Mouse (Mus musculus): ENCODE data around the gene Iqgap2. TPM values are rescaled to one million over a fixed set of nuclear protein-coding genes. Genes with fewer than 3 reads are reported as not detected.

Gene Iqgap2
- polyA plus RNA-seq, 1 experiment from 2014 or later, result 4.8 TPM

DNA sequence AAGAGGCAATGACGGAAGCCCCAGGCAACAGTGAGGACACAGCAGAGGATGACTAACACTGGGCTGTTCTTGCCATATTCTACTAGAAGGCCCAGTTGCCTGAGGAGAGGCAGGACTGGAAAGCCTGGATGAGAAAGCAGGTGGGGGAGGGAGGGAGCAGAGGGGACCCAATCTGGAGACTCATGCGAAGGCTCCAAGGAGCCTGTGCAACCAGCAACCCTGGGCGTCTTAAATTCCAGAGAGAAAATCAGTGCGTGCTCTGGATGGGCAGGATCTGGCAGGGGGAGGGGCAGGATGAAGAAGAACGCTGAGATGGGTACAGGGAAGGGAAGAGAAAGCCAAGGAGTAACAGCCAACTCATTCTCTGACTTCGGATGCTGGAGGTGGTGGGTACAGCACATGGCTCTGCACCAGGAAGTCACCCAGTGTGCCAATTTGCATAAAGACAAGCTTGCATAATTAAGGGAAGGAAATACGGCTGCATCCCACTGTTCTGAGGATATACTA lies 42.2 kb downstream of the Iqgap2 start:
- no peak overlapping the region for H3K27ac ChIP-seq (replicated peaks; ENCODE audit: low read depth, low read length)
- no peaks in the 10 kb centered on the region for H3K27me3 ChIP-seq (ENCODE audit: control insufficient read depth, insufficient read depth, low read length)
- WGBS, result 58% methylated on average over 7 of the region's 7 CpGs
- ATAC-seq (ENCODE audit: low FRiP score, low TSS enrichment) (no peak), DNase-seq (no peak)
- no peaks in the 10 kb centered on the region for H3K36me3 ChIP-seq (ENCODE audit: control insufficient read depth, insufficient read depth, low read length)
- no peaks in the 10 kb centered on the region for H3K9me3 ChIP-seq (ENCODE audit: control insufficient read depth, low read length)
- no peak overlapping the region for H3K9ac ChIP-seq (replicated peaks; ENCODE audit: low read length)
- H3K4me2 ChIP-seq (ENCODE audit: low read length), result no peak overlapping the region
- no peak overlapping the region for H3K4me3 ChIP-seq (replicated peaks; ENCODE audit: low read depth, low read length)
- H3K4me1 ChIP-seq (ENCODE audit: control insufficient read depth, insufficient read depth, low read length), result 0 out of 2 replicates have a peak, but pooled peaks cover 4% of the 10 kb centered on the region

DNA sequence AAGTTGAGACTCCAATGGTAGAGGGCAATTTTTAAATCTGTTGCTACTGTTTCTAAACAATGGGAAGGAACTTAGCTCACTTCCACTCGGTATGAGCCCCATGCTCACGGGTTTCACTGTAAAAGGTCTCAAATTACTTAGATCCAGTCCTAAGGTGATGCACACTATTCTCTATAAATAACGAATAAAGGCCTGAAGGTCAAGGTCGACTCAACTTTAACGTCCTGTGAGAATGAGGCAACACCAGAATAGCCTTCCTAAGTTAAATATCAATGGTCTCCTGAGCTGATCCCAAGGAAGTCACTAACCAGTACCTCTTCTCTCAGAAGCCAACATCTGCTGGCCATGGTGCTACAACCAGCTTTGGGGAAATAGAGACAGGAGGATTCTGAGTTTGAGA lies 45.4 kb downstream of the Iqgap2 start:
- H3K4me1 ChIP-seq (ENCODE audit: control insufficient read depth, insufficient read depth, low read length), result 0 out of 2 replicates have a peak, but pooled peaks cover 4% of the 10 kb centered on the region
- no peaks in the 10 kb centered on the region for H3K36me3 ChIP-seq (ENCODE audit: control insufficient read depth, insufficient read depth, low read length)
- DNase-seq, result no peak
- no peak overlapping the region for H3K27ac ChIP-seq (replicated peaks; ENCODE audit: low read depth, low read length)
- no peaks in the 10 kb centered on the region for H3K9me3 ChIP-seq (ENCODE audit: control insufficient read depth, low read length)
- no peak overlapping the region for H3K4me2 ChIP-seq (ENCODE audit: low read length)
- H3K9ac ChIP-seq (replicated peaks; ENCODE audit: low read length), result no peak overlapping the region
- no peak for ATAC-seq (ENCODE audit: low FRiP score, low TSS enrichment)
- H3K4me3 ChIP-seq (replicated peaks; ENCODE audit: low read depth, low read length), result no peak overlapping the region
- WGBS, result 91% methylated on average over 5 of the region's 5 CpGs
- no peaks in the 10 kb centered on the region for H3K27me3 ChIP-seq (ENCODE audit: control insufficient read depth, insufficient read depth, low read length)

DNA sequence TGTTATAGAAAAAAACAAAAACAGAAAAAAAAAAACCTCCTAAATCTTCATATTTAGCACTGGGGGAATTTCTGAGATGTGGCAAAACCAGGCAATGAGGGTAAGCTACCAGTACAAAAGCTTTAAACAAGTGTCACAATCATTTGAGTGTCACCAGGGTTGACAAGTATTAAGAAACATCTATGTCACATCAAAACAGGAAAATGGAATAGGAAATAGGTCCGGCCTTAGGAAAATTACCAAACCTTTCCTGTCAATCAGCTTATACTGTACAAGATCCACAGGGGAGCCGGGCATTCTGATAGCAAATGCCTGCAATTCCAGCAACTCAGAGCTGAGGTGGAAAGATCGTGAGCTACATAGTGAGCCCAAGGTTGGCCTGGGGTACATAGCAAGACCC lies 46.8 kb downstream of the Iqgap2 start:
- H3K4me3 ChIP-seq (replicated peaks; ENCODE audit: low read depth, low read length), result no peak overlapping the region
- no peaks in the 10 kb centered on the region for H3K9me3 ChIP-seq (ENCODE audit: control insufficient read depth, low read length)
- 0 out of 2 replicates have a peak, but pooled peaks cover 2% of the 10 kb centered on the region for H3K4me1 ChIP-seq (ENCODE audit: control insufficient read depth, insufficient read depth, low read length)
- H3K36me3 ChIP-seq (ENCODE audit: control insufficient read depth, insufficient read depth, low read length), result no peaks in the 10 kb centered on the region
- H3K4me2 ChIP-seq (ENCODE audit: low read length), result no peak overlapping the region
- no peak overlapping the region for H3K27ac ChIP-seq (replicated peaks; ENCODE audit: low read depth, low read length)
- ATAC-seq (ENCODE audit: low FRiP score, low TSS enrichment), result no peak
- WGBS, result 85% methylated on average over 3 of the region's 3 CpGs
- H3K27me3 ChIP-seq (ENCODE audit: control insufficient read depth, insufficient read depth, low read length), result no peaks in the 10 kb centered on the region
- no peak overlapping the region for H3K9ac ChIP-seq (replicated peaks; ENCODE audit: low read length)
- DNase-seq, result no peak

DNA sequence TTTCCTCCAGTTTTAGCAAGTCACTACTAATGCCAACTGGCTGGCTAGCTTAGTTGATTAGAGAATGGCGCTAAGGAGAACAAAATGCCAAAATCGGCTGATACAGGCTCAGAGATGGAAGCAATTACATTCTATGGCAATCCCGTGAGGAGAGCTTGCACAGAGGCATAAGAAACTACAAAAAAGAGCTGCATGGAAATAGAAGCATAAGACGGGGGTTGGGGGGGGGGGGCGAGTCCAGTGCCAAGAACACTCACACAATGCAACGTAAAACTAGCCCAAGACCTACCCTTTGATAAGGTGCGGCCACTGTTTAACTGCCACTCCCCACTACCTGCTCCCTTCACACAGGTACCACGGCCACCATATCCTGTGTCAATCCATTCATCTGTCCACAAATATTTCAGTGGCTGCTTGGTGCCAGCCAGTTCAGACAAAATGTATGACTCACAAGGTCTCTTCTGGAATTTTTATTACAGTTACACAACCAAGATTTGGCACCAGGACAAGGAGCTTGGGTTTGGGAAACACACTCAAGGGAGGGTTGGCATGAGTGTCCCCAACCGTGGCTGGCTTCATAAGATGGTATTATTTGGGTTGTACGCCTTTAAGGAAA lies 48.2 kb downstream of the Iqgap2 start:
- WGBS, result 93% methylated on average over 10 of the region's 10 CpGs

DNA sequence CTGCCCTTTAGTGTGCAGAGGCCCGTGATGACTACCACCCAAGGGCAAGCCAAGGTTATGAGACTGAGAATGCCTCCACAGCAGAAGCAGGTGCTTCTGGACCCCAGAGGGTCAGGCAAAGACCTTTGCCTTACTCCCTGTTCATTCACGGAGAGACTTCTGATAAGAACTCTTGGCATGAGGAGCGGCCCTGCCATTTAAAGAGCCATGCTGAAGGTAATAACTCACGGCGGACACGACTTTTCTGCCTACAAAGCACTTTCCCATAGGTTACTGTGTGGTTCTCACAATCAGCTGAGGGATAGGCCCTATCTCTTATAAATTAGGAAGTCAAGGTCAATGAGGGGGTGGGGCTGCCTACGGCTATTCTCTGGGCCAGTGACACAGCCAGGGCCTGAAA lies 48.9 kb downstream of the Iqgap2 start:
- no peak for DNase-seq

More for the DNA sequence above, 48.2 kb downstream of the Iqgap2 start:
- Histone ChIP-seq H3K9me3 (ENCODE audit: control insufficient read depth, low read length) (no peaks in the 10 kb centered on the region), H3K9ac (replicated peaks; ENCODE audit: low read length) (no peak overlapping the region), H3K4me3 (replicated peaks; ENCODE audit: low read depth, low read length) (no peak overlapping the region), H3K36me3 (ENCODE audit: control insufficient read depth, insufficient read depth, low read length) (no peaks in the 10 kb centered on the region), H3K4me2 (ENCODE audit: low read length) (no peak overlapping the region), H3K4me1 (ENCODE audit: control insufficient read depth, insufficient read depth, low read length) (no peaks in the 10 kb centered on the region), H3K27me3 (ENCODE audit: control insufficient read depth, insufficient read depth, low read length) (no peaks in the 10 kb centered on the region), H3K27ac (replicated peaks; ENCODE audit: low read depth, low read length) (no peak overlapping the region)
- ATAC-seq (ENCODE audit: low FRiP score, low TSS enrichment) (no peak), DNase-seq (no peak)

DNA sequence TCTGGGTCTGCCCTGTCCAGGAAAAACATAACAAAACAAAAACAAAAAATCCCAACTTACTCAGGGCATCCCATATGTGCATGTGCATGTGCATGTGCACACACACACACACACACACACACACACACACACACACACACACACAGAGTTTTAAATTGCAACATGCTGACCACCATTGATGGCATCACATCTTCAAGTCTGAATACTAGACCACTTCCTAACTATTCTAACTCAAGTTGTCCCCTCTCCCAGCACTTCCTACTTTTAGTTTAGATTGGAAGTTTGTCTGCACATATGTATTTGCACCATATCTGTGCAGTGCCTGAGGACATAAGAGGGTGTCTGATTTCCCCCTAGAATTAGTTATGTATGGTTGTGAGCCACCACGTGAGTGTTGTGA lies 49.8 kb downstream of the Iqgap2 start:
- WGBS, result 98% methylated on average over 1 of the region's 1 CpGs
- no peak for ATAC-seq (ENCODE audit: low FRiP score, low TSS enrichment)

More for the DNA sequence above, 48.9 kb downstream of the Iqgap2 start:
- no peak overlapping the region for H3K9ac ChIP-seq (replicated peaks; ENCODE audit: low read length)
- no peak for ATAC-seq (ENCODE audit: low FRiP score, low TSS enrichment)
- H3K27ac ChIP-seq (replicated peaks; ENCODE audit: low read depth, low read length), result no peak overlapping the region
- H3K27me3 ChIP-seq (ENCODE audit: control insufficient read depth, insufficient read depth, low read length), result no peaks in the 10 kb centered on the region
- H3K9me3 ChIP-seq (ENCODE audit: control insufficient read depth, low read length), result no peaks in the 10 kb centered on the region
- no peaks in the 10 kb centered on the region for H3K4me1 ChIP-seq (ENCODE audit: control insufficient read depth, insufficient read depth, low read length)
- no peaks in the 10 kb centered on the region for H3K36me3 ChIP-seq (ENCODE audit: control insufficient read depth, insufficient read depth, low read length)
- H3K4me3 ChIP-seq (replicated peaks; ENCODE audit: low read depth, low read length), result no peak overlapping the region
- WGBS, result 91% methylated on average over 7 of the region's 7 CpGs
- no peak overlapping the region for H3K4me2 ChIP-seq (ENCODE audit: low read length)

DNA sequence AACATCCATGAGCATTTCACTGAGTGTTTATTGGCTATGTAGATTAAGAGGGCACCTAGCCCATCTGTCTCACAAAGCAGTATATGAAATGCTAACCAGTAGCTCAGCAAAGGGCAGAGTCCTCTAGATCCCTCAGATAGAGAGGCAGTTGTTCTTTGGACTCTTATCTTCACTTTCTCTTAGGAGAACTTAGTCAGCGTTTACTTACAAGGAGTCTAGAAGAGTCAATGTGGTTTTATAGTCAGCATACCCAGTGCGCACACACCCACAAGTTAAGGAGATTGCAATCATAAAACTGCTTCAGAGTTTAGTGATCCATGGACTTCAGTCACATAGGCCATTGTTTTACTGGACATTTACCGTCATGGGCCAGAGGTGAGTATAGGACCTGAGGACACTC lies 54.8 kb downstream of the Iqgap2 start:
- Histone ChIP-seq H3K27me3 (ENCODE audit: control insufficient read depth, insufficient read depth, low read length) (no peaks in the 10 kb centered on the region), H3K36me3 (ENCODE audit: control insufficient read depth, insufficient read depth, low read length) (no peaks in the 10 kb centered on the region), H3K4me1 (ENCODE audit: control insufficient read depth, insufficient read depth, low read length) (no peaks in the 10 kb centered on the region), H3K9me3 (ENCODE audit: control insufficient read depth, low read length) (no peaks in the 10 kb centered on the region), H3K4me2 (ENCODE audit: low read length) (no peak overlapping the region), H3K9ac (replicated peaks; ENCODE audit: low read length) (no peak overlapping the region), H3K4me3 (replicated peaks; ENCODE audit: low read depth, low read length) (no peak overlapping the region), H3K27ac (replicated peaks; ENCODE audit: low read depth, low read length) (no peak overlapping the region)
- no peak for DNase-seq
- ATAC-seq (ENCODE audit: low FRiP score, low TSS enrichment), result no peak
- 97% methylated on average over 3 of the region's 3 CpGs for WGBS

More for the DNA sequence above, 49.8 kb downstream of the Iqgap2 start:
- H3K36me3 ChIP-seq (ENCODE audit: control insufficient read depth, insufficient read depth, low read length), result no peaks in the 10 kb centered on the region
- DNase-seq, result no peak
- H3K27ac ChIP-seq (replicated peaks; ENCODE audit: low read depth, low read length), result no peak overlapping the region
- no peak overlapping the region for H3K9ac ChIP-seq (replicated peaks; ENCODE audit: low read length)
- H3K4me1 ChIP-seq (ENCODE audit: control insufficient read depth, insufficient read depth, low read length), result no peaks in the 10 kb centered on the region
- H3K27me3 ChIP-seq (ENCODE audit: control insufficient read depth, insufficient read depth, low read length), result no peaks in the 10 kb centered on the region
- H3K4me2 ChIP-seq (ENCODE audit: low read length), result no peak overlapping the region
- no peaks in the 10 kb centered on the region for H3K9me3 ChIP-seq (ENCODE audit: control insufficient read depth, low read length)
- no peak overlapping the region for H3K4me3 ChIP-seq (replicated peaks; ENCODE audit: low read depth, low read length)

DNA sequence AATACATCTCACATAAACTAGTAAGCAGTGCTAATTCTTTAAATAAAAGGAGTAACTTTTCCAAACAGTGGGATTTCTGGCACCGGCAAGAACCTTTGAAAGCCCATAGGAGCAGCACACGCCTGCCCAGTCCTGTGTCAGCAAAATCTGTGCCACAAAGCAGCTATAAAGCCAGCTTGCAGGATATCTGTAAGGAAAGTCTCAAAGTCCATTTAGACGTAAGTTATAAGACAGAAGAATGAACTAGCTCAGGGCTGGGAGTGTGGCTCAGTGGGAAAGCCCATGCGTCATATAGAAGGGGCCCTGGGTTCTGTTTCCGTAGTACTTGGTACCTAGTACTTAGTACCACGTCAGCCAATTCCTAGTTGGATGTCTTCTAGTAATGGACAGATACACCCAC lies 58.2 kb downstream of the Iqgap2 start:
- H3K9ac ChIP-seq (replicated peaks; ENCODE audit: low read length), result no peak overlapping the region
- H3K27me3 ChIP-seq (ENCODE audit: control insufficient read depth, insufficient read depth, low read length), result no peaks in the 10 kb centered on the region
- no peak for ATAC-seq (ENCODE audit: low FRiP score, low TSS enrichment)
- no peak overlapping the region for H3K27ac ChIP-seq (replicated peaks; ENCODE audit: low read depth, low read length)
- DNase-seq, result no peak
- H3K36me3 ChIP-seq (ENCODE audit: control insufficient read depth, insufficient read depth, low read length), result no peaks in the 10 kb centered on the region
- H3K4me3 ChIP-seq (replicated peaks; ENCODE audit: low read depth, low read length), result no peak overlapping the region
- H3K9me3 ChIP-seq (ENCODE audit: control insufficient read depth, low read length), result no peaks in the 10 kb centered on the region
- H3K4me1 ChIP-seq (ENCODE audit: control insufficient read depth, insufficient read depth, low read length), result no peaks in the 10 kb centered on the region
- no peak overlapping the region for H3K4me2 ChIP-seq (ENCODE audit: low read length)
- WGBS, result 88% methylated on average over 6 of the region's 6 CpGs

DNA sequence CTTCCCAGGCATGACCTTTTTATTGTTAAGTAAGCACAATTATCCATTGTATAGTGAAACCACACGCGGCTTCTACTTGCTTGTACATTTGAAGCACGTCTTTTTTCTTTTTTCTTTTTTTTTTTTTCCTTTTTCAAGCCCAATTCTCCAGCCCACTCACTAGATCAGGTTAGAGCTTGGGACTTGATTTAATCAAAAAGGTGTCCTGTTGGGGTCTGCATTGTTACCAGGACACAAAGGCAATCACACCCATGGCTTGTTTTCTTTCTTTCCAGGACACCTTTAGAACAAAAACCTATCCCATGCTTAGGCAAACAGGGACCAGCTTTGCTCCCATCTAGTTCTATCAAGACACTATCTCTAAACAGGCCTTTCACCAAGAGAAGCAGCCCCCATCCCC lies 59.0 kb downstream of the Iqgap2 start:
- H3K27ac ChIP-seq (replicated peaks; ENCODE audit: low read depth, low read length), result no peak overlapping the region
- no peak overlapping the region for H3K4me3 ChIP-seq (replicated peaks; ENCODE audit: low read depth, low read length)
- no peaks in the 10 kb centered on the region for H3K27me3 ChIP-seq (ENCODE audit: control insufficient read depth, insufficient read depth, low read length)
- H3K36me3 ChIP-seq (ENCODE audit: control insufficient read depth, insufficient read depth, low read length), result no peaks in the 10 kb centered on the region
- no peaks in the 10 kb centered on the region for H3K9me3 ChIP-seq (ENCODE audit: control insufficient read depth, low read length)
- no peaks in the 10 kb centered on the region for H3K4me1 ChIP-seq (ENCODE audit: control insufficient read depth, insufficient read depth, low read length)
- H3K9ac ChIP-seq (replicated peaks; ENCODE audit: low read length), result no peak overlapping the region
- no peak for DNase-seq
- no peak overlapping the region for H3K4me2 ChIP-seq (ENCODE audit: low read length)
- 16% methylated on average over 3 of the region's 3 CpGs for WGBS
- ATAC-seq (ENCODE audit: low FRiP score, low TSS enrichment), result no peak
